Mouse (Mus musculus) hindbrain, embryonic 14.5 days (tissue): ENCODE data around the gene Ssr1. TPM values are rescaled to one million over a fixed set of nuclear protein-coding genes. Genes with fewer than 3 reads are reported as not detected.
A peak's percentile ranks its signal among the peaks of the same experiment; 100 is the strongest.

Experiments used
- ATAC-seq: fragments of 200-750 bp; cut with Nextera tagmentation; 2 replicates; pipeline ENCODE4 v1.8.0; 2017; ENCODE audit warnings: moderate number of reproducible peaks, mild to moderate bottlenecking, moderate TSS enrichment, moderate library complexity; ENCODE audit not compliant: low FRiP score
- DNase-seq: peaks from one replicate; pipeline ENCODE4 v3.0.0-alpha.2; 2015; ENCODE audit warnings: low spot score
- H3K27ac ChIP-seq: fragments of 300-500 bp; sonication (generic); 2 replicates; pipeline ENCODE4 v1.5.1; 2014; ENCODE audit warnings: mild to moderate bottlenecking, moderate library complexity
- H3K27me3 ChIP-seq: fragments of 300-500 bp; sonication (generic); 2 replicates; pipeline ENCODE4 v1.6.1; 2014; ENCODE audit warnings: mild to moderate bottlenecking, low read length, mixed read lengths; ENCODE audit not compliant: control insufficient read depth, insufficient read depth
- H3K36me3 ChIP-seq: fragments of 300-500 bp; sonication (generic); replicated peaks from 2 replicates; pipeline ENCODE4 v1.6.1; 2014; ENCODE audit not compliant: control insufficient read depth, insufficient read depth
- H3K4me1 ChIP-seq: fragments of 300-500 bp; sonication (generic); replicated peaks from 2 replicates; pipeline ENCODE4 v1.6.1; 2014; ENCODE audit warnings: antibody characterized with exemption, low read length, mixed read lengths; ENCODE audit not compliant: control insufficient read depth, insufficient read depth
- H3K4me2 ChIP-seq: fragments of 300-500 bp; sonication (generic); replicated peaks from 2 replicates; pipeline ENCODE4 v1.6.1; 2014; ENCODE audit warnings: mild to moderate bottlenecking, moderate library complexity
- H3K4me3 ChIP-seq: fragments of 300-500 bp; sonication (generic); replicated peaks from 2 replicates; pipeline ENCODE4 v1.5.1; 2014; ENCODE audit warnings: mild to moderate bottlenecking, low read length
- H3K9ac ChIP-seq: fragments of 300-500 bp; sonication (generic); 2 replicates; pipeline ENCODE4 v1.6.1; 2014
- H3K9me3 ChIP-seq: fragments of 300-500 bp; sonication (generic); 2 replicates; pipeline ENCODE4 v1.6.1; 2016; ENCODE audit warnings: low read length; ENCODE audit not compliant: control insufficient read depth
- WGBS: fragments of 180-500 bp; shearing (Covaris S2); extraction: QIAGEN DNeasy Blood & Tissue Kit; methylation state at CpG from one replicate; pipeline ENCODE4 v1.1.7; 2014; 5-methylcytosine and 5-hydroxymethylcytosine counted together
- polyA plus RNA-seq: library from polyadenylated mRNA; unstranded; fragments of >200 nt; fragmentation: Nextera tagmentation; extraction: Ambion mirVana; gene quantifications from 2 replicates; pipeline ENCODE4 v1.2.1, GENCODE M21; 2014

Ssr1 gene
- polyA plus RNA-seq, 1 experiment from 2014 or later: 67.8 TPM

DNA sequence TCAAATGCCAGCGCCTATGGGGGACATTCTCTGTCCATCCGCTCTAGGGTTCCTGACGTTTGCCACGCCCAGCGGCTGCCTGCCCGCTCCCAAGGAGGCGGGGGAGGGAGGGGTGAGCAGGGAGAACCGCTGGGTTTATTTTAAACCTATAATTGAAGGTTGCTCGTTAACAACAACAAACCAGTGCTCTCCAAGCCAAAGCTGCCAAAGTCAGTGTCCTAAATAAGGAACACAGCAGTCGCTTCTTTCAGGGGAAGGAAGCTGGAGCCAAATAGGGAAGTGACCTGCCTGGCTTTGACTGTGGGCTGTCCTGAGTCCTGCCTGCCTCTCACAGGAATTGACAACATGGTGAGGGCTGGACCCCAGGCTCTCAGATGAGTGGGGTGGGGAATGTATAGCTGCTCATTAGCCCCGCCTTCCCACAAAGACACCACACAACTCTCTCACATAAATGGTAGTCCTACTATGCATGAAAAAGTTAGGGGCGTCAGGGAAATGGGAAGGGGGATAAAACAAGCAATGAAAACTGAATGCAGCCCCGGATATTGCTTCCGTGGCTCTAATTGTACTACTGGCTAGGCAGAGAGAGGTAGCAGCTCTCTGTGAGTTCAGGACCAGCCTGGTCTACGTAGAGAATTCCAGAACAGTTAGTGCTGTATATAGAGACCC lies 34.6 kb downstream of the Ssr1 start:
- no peak overlapping the region for H3K27ac ChIP-seq
- no peak overlapping the region for H3K4me2 ChIP-seq
- no peaks in the 10 kb centered on the region for H3K9me3 ChIP-seq
- no peaks in the 10 kb centered on the region for H3K36me3 ChIP-seq
- WGBS: 83% methylated on average over 15 of the region's 15 CpGs
- DNase-seq (no peak), ATAC-seq (no peak)
- no peaks in the 10 kb centered on the region for H3K27me3 ChIP-seq
- no peaks in the 10 kb centered on the region for H3K4me1 ChIP-seq
- H3K4me3 ChIP-seq: no peak overlapping the region
- H3K9ac ChIP-seq: no peak overlapping the region

DNA sequence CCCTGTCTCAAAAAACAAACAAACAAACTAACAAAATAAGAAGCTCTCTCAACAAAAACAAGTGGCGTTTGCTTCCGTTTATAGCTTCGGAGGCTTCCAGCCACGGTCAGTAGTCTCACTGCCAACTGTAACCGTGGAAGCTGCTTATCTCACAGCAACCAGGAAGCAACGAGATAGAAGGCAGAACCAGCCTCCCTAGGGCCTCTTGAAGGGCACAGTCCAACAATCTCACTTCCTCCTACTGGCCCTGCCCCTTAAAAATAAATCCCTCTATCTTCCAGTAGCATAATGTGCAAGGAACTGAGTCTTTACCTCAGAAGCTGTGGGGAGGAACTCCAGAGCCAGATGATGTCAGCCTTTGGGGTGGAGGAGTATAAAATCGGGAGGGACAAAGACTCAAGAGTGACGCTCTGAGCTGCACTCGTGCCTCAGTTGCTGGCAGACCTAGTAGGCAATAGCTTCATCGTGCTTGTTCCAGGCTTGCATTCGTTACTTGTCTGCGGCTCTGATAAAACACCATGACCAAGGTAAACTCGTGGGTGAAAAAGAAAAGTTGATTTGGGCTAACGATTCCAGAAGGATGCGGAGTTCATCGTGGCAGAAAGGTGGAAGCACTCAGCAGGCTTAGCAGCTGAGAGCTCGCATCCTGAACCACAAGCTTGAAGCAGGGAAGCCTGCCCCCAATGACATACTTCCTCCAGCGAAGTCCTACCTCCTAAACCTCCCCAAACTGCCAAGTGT lies 35.3 kb downstream of the Ssr1 start:
- Histone ChIP-seq H3K4me3 (no peak overlapping the region), H3K9ac (no peak overlapping the region), H3K9me3 (no peaks in the 10 kb centered on the region), H3K27ac (no peak overlapping the region), H3K36me3 (no peaks in the 10 kb centered on the region), H3K27me3 (no peaks in the 10 kb centered on the region), H3K4me1 (no peaks in the 10 kb centered on the region), H3K4me2 (no peak overlapping the region)
- ATAC-seq: no peak
- 91% methylated on average over 18 of the region's 18 CpGs for WGBS
- no peak for DNase-seq

- Histone ChIP-seq H3K36me3 (no peaks in the 10 kb centered on the region), H3K27me3 (no peaks in the 10 kb centered on the region), H3K4me1 (no peaks in the 10 kb centered on the region), H3K4me2 (no peak overlapping the region), H3K9me3 (no peaks in the 10 kb centered on the region), H3K27ac (no peak overlapping the region), H3K4me3 (no peak overlapping the region), H3K9ac (no peak overlapping the region)
- no peak for ATAC-seq
- no peak for DNase-seq
- whole genome bisulfite sequencing: 85% methylated on average over 1 of the region's 1 CpGs
These were observed 39.7 kb downstream of the Ssr1 start for GRCm38 (mm10) chr13:37954318-37954717.

- DNase-seq (no peak), ATAC-seq (no peak)
- Histone ChIP-seq H3K4me1 (no peaks in the 10 kb centered on the region), H3K27me3 (no peaks in the 10 kb centered on the region), H3K4me3 (no peak overlapping the region), H3K4me2 (no peak overlapping the region), H3K9ac (no peak overlapping the region), H3K27ac (no peak overlapping the region), H3K36me3 (no peaks in the 10 kb centered on the region), H3K9me3 (no peaks in the 10 kb centered on the region)
- WGBS: 85% methylated on average over 6 of the region's 6 CpGs
These were observed 41.0 kb downstream of the Ssr1 start for GRCm38 (mm10) chr13:37952981-37953380.

DNA sequence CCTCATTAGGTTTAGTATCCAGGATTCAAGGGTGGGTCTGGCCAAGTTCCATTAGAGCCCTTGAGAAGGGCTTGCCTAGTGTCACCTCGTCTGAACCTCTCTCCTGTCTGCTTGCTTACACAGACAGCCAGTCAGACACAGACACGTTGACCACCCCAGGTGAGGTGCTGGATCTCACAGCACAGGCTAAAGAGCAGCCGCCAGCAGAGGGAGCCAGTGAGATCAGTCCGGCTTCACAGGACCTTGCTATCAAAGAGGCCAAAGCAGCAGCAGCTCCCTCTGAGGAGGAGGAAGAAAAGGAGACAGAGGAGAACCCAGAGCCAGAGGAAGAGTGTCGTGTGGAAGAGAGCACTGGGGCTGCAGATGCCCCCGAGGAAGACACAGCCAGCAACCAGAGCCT lies 47.3 kb downstream of the Ssr1 start:
- no peak overlapping the region for H3K27ac ChIP-seq

GRCm38 (mm10) chr13:37945392-37945791 lies 48.6 kb downstream of the Ssr1 start:
- ATAC-seq: no peak
- WGBS: 84% methylated on average over 8 of the region's 8 CpGs

More for the DNA sequence above, 47.3 kb downstream of the Ssr1 start:
- WGBS: 19% methylated on average over 6 of the region's 6 CpGs
- no peaks in the 10 kb centered on the region for H3K27me3 ChIP-seq
- H3K4me2 ChIP-seq: no peak overlapping the region
- no peaks in the 10 kb centered on the region for H3K4me1 ChIP-seq
- peak; percentile 84 for DNase-seq
- H3K9ac ChIP-seq: no peak overlapping the region
- H3K9me3 ChIP-seq: no peaks in the 10 kb centered on the region
- H3K36me3 ChIP-seq: no peaks in the 10 kb centered on the region
- peak; percentile 51; the same call in 1 of the 2 replicates for ATAC-seq
- no peak overlapping the region for H3K4me3 ChIP-seq

DNA sequence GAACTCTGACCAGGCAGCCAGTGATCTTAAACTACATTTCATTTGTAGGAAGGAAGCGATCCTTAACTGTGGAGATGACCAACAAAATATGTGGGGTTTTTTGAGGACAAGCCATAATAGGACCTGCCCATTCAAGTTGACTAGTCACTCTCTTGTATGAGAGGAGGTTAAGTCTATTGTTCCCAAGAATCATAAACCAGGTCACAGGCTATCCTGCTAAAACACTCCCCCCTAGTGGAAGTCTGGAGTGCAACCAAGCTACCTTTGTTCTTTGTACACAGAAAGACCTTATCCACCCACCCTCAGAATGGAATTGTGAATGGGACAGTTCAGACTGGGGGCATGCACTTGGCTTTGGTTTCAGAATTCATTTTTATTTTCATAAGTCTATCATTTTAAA lies 49.7 kb downstream of the Ssr1 start:
- Histone ChIP-seq H3K4me1 (no peaks in the 10 kb centered on the region), H3K27ac (no peak overlapping the region), H3K36me3 (no peaks in the 10 kb centered on the region), H3K27me3 (no peaks in the 10 kb centered on the region), H3K4me3 (no peak overlapping the region), H3K9ac (no peak overlapping the region), H3K9me3 (0 out of 2 replicates have a peak, but pooled peaks cover 3% of the 10 kb centered on the region), H3K4me2 (no peak overlapping the region)
- DNase-seq (peak; percentile 49), ATAC-seq (no peak)
- 80% methylated on average over 1 of the region's 1 CpGs for WGBS

More at GRCm38 (mm10) chr13:37945392-37945791, 48.6 kb downstream of the Ssr1 start:
- Histone ChIP-seq H3K36me3 (no peaks in the 10 kb centered on the region), H3K9ac (no peak overlapping the region), H3K4me3 (no peak overlapping the region), H3K27ac (no peak overlapping the region), H3K27me3 (no peaks in the 10 kb centered on the region), H3K4me1 (no peaks in the 10 kb centered on the region), H3K4me2 (no peak overlapping the region), H3K9me3 (no peaks in the 10 kb centered on the region)
- no peak for DNase-seq

DNA sequence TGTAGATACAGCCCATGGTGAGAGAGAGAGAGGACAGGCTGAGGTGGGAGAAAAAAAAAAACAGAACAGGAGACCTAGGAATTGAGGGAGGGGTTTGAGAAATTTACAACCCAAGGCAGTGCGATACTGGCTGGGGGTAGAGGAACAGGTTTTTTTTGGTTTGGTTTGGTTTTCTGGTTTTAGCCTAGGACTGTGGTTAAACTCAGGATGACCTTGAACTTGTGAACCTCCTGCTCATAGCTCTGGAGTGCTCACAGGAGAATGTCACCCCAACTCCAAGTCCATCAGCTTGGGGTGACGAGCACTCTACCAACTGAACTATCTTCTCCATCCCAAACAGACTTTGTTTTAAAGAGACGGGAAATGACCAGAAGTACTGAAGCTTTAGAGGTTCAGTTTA lies 50.6 kb downstream of the Ssr1 start:
- ATAC-seq: no peak
- Histone ChIP-seq H3K4me1 (no peaks in the 10 kb centered on the region), H3K27me3 (no peaks in the 10 kb centered on the region), H3K4me2 (no peak overlapping the region), H3K9ac (no peak overlapping the region), H3K4me3 (no peak overlapping the region), H3K27ac (no peak overlapping the region), H3K36me3 (no peaks in the 10 kb centered on the region), H3K9me3 (peaks cover 4% of the 10 kb centered on the region; the same call in 1 of the 2 replicates)
- 91% methylated on average over 3 of the region's 3 CpGs for WGBS
- no peak for DNase-seq

- 75% methylated on average over 4 of the region's 4 CpGs for WGBS
- H3K4me2 ChIP-seq: no peak overlapping the region
- H3K36me3 ChIP-seq: no peaks in the 10 kb centered on the region
- no peak overlapping the region for H3K27ac ChIP-seq
- H3K4me1 ChIP-seq: no peaks in the 10 kb centered on the region
- DNase-seq: no peak
- no peak for ATAC-seq
- H3K27me3 ChIP-seq: no peaks in the 10 kb centered on the region
- H3K9ac ChIP-seq: no peak overlapping the region
- H3K9me3 ChIP-seq: peaks cover 8% of the 10 kb centered on the region; the same call in 1 of the 2 replicates
- H3K4me3 ChIP-seq: no peak overlapping the region
These were observed 51.1 kb downstream of the Ssr1 start for GRCm38 (mm10) chr13:37942887-37943331.
